Mouse (Mus musculus) kidney, embryonic 14.5 days (tissue): Measurements from ENCODE around the gene Slc22a28. TPM values are rescaled to one million over a fixed set of nuclear protein-coding genes. Genes with fewer than 3 reads are reported as not detected.

Experiments
- polyA plus RNA-seq: library from polyadenylated mRNA; unstranded; fragments of >200 nt; fragmentation: Nextera tagmentation; extraction: Ambion mirVana; gene quantifications from 2 replicates; pipeline ENCODE4 v1.2.1, GENCODE M21; 2014

Gene Slc22a28
- polyA plus RNA-seq, 1 experiment from 2014 or later = 0.41 TPM

Other genes starting within 250 kb of the Slc22a28 start
- 0.09 TPM in 1 of 2 replicates, not detected in the other for gene Slc22a27, start 166.0 kb downstream of the Slc22a28 start, polyA plus RNA-seq
- not detected in 2 replicates for gene Slc22a29, start 86.9 kb upstream of the Slc22a28 start, polyA plus RNA-seq